Mouse (Mus musculus) liver, embryonic 14.5 days (tissue): Measurements from ENCODE around the gene Brf1.

Experiments
- CTCF ChIP-seq: IDR thresholded peaks from 2 replicates; pipeline ENCODE4 v1.5.1; 2016; ENCODE audit warnings: antibody characterized with exemption, low read depth, control low read depth
- EP300 ChIP-seq: IDR thresholded peaks from 2 replicates; pipeline ENCODE4 v1.6.1; 2016; ENCODE audit warnings: antibody characterized with exemption, low read depth

- no peak for TF ChIP-seq CTCF
- TF ChIP-seq EP300 = no peak
Measured at GRCm38 (mm10) chr12:112994153-112994552, 6.4 kb downstream of the Brf1 start.
